Mouse (Mus musculus): Measurements from ENCODE around the gene Mfsd5. TPM values are rescaled to one million over a fixed set of nuclear protein-coding genes. Genes with fewer than 3 reads are reported as not detected.

The Mfsd5 gene
- total RNA-seq, 2 experiments from 2014 or later, result 42.1 to 43.9 TPM

DNA sequence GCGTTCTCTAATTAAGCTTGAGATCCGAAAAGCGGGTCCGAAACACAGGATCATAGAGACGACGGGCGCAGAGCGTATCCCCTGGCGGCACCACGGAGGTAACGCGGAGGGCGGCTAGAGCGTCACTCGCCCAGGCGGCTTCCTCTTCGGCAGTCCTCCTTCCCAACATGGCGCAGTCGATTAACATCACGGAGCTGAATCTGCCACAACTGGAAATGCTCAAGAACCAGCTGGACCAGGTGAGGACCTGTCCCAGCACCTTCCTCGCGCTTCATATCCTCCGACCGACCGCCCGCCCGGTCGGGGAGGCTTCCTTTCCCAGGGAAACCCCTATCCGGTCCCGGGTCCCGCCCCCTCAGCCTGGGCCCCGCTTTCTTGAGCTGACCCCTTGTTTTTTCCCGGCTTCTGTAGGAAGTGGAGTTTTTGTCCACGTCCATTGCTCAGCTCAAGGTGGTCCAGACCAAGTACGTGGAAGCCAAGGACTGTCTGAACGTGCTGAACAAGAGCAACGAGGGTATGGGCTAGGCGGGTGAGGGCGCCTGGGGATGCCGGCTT, 46.8 kb downstream of the Mfsd5 start, which contains the start of gene Pfdn5:
Pfdn5 (plus strand) TSS at position 95 of the 555 bp plus-strand sequence.
- intact Hi-C loops (cut with DNase I), result no loop called here
- DNase-seq (ENCODE audit: low spot score in 2 of 2), result peak; percentile 90 to 91

DNA sequence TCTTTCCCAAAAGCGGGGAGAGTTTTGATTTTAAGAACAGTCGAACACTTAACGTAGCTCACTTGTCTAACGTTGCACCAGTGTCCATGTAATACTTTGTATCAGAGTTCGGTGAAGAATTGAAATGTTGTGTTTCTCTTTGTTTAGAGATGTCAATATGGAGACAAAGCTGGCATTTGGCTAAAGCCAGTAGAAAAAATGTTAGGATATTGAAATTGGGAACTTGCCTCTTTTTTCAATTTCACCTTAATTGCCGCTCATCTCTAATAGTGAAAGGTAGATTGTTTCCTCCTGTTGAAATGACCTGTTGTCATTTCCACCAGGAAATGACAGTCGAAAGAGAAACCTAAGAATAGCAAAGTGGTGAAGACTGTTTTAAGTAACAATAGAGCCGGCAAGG, 47.6 kb downstream of the Mfsd5 start:
- intact Hi-C loops (cut with DNase I), result no loop called here
- no peak for DNase-seq (ENCODE audit: low spot score in 2 of 2)

Other genes with a start within 250 kb of the Mfsd5 start
- gene Eif4b, start 205.7 kb upstream of the Mfsd5 start, total RNA-seq (2021), result 100 to 1,000 TPM; 157 to 161 TPM
- 10 to 100 TPM; 11.8 to 19.1 TPM for gene Tns2, start 179.0 kb upstream of the Mfsd5 start, total RNA-seq (2021)
- 100 to 1,000 TPM; 142 to 146 TPM for gene Spryd3, start 143.2 kb upstream of the Mfsd5 start, total RNA-seq (2021)
- gene Igfbp6, start 135.1 kb upstream of the Mfsd5 start, total RNA-seq (2021), result 10 to 100 TPM; 36.5 to 43.1 TPM
- gene Soat2, start 128.9 kb upstream of the Mfsd5 start, total RNA-seq (2021), result under 1 TPM in 1 of 2 experiments, not detected in 1; 0.14 TPM
- gene Zfp740, start 76.2 kb upstream of the Mfsd5 start, total RNA-seq (2021), result 10 to 100 TPM; 58.5 to 64.9 TPM
- 10 to 100 TPM; 28.4 to 32.1 TPM for gene Csad, start 74.7 kb upstream of the Mfsd5 start, total RNA-seq (2021)
- 1 to 10 TPM; 1.0 to 1.7 TPM for gene Itgb7, start 47.5 kb upstream of the Mfsd5 start, total RNA-seq (2021)
- 10 to 100 TPM; 12.7 to 15.4 TPM for gene Rarg, start 21.9 kb upstream of the Mfsd5 start, total RNA-seq (2021)
- gene Gm9918, start 8.9 kb upstream of the Mfsd5 start, total RNA-seq (2021), result not detected
- under 1 TPM; 0.60 to 0.76 TPM for gene Espl1, start 16.8 kb downstream of the Mfsd5 start, total RNA-seq (2021)
- 100 to 1,000 TPM; 365 to 396 TPM for gene Pfdn5, start 46.7 kb downstream of the Mfsd5 start, total RNA-seq (2021)
- gene Myg1, start 52.3 kb downstream of the Mfsd5 start, total RNA-seq (2021), result 10 to 100 TPM; 54.8 to 57.2 TPM
- gene Aaas, start 71.3 kb downstream of the Mfsd5 start, total RNA-seq (2021), result 10 to 100 TPM; 14.0 to 16.6 TPM
- gene Sp7, start 87.7 kb downstream of the Mfsd5 start, total RNA-seq (2021), result under 1 TPM; 0.41 to 0.66 TPM
- gene Sp1, start 126.7 kb downstream of the Mfsd5 start, total RNA-seq (2021), result 10 to 100 TPM; 24.3 to 27.0 TPM
- 1 to 10 TPM in 1 of 2 experiments, under 1 TPM in 1; 0.62 to 2.4 TPM for gene Amhr2, start 165.9 kb downstream of the Mfsd5 start, total RNA-seq (2021)
- gene Prr13, start 179.6 kb downstream of the Mfsd5 start, total RNA-seq (2021), result 10 to 100 TPM; 35.8 to 42.0 TPM
- gene Pcbp2, start 191.1 kb downstream of the Mfsd5 start, total RNA-seq (2021), result 100 to 1,000 TPM; 464 to 469 TPM
- gene Gm10337, start 224.3 kb downstream of the Mfsd5 start, total RNA-seq (2021), result not detected
- gene Map3k12, start 237.6 kb downstream of the Mfsd5 start, total RNA-seq (2021), result 10 to 100 TPM; 93.6 to 96.2 TPM
- 10 to 100 TPM; 26.9 to 28.8 TPM for gene Tarbp2, start 238.7 kb downstream of the Mfsd5 start, total RNA-seq (2021)
- gene Npff, start 245.5 kb downstream of the Mfsd5 start, total RNA-seq (2021), result 1 to 10 TPM; 2.6 to 2.7 TPM

Measured in left cerebral cortex, postnatal 25 days (tissue).